Mouse (Mus musculus) ES-Bruce4 (cell line): ENCODE data around the gene Mrgprx1.

Source experiments
- CTCF ChIP-seq: IDR thresholded peaks from one replicate; pipeline ENCODE4 v1.8.1; 2011; ENCODE audit warnings: low read depth, low read length
- EP300 ChIP-seq: IDR thresholded peaks from 2 replicates; pipeline ENCODE4 v1.6.1; 2011; ENCODE audit warnings: low read depth, low read length; ENCODE audit not compliant: insufficient read depth
- POLR2A ChIP-seq: IDR thresholded peaks from one replicate; pipeline ENCODE4 v1.8.1; 2011; ENCODE audit warnings: low read length; ENCODE audit not compliant: insufficient read depth

- TF ChIP-seq POLR2A (no peak), CTCF (no peak), EP300 (no peak)
These were observed 45.4 kb downstream of the Mrgprx1 start, which contains the start of gene Mrgpra4 for GRCm38 (mm10) chr7:47981995-47982394.
